Mouse (Mus musculus): ENCODE data around the gene Cgrrf1.
"Not testable (repeated sequence)": the region's sequence is repeated elsewhere in the genome, so short reads cannot be mapped to it uniquely, and the experiment has no call there.

The Cgrrf1 gene

DNA sequence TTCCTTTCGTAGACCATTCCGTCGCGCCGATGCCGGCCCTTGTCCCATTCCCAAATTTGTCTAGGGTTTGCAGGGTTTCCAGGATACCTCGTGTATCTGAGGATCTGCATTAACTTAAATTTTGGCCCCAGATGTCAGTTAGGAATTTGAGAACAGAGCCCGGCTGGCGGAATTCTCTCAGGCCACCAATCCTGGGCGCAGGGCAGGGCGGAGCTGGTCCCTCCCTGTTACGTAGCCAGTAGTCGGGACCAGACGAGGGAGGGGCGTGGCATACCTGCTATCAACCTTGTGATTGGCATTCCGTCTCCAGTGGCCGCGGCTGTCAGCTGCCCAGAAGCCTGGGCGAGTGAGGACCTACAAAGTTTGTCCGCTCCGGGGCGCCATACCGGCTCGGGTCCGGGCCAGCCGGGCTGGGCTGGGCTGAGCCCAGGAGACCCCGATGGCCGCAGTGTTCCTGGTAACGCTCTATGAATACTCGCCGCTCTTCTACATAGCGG is at the start of gene Cgrrf1:
Cgrrf1 (plus strand) TSS at position 289 of the 497 bp plus-strand sequence.
- DNase-seq (ENCODE audit: low spot score in 2 of 2): peak; percentile 90 to 93

GRCm38 (mm10) chr14:46782187-46782828 is 49.6 kb upstream of the Cgrrf1 start:
- DNase-seq (ENCODE audit: low spot score in 2 of 2): no peak

GRCm38 (mm10) chr14:46783327-46783926 is 48.5 kb upstream of the Cgrrf1 start:
- no peak for DNase-seq (ENCODE audit: low spot score in 2 of 2)

- no peak for DNase-seq (ENCODE audit: low spot score in 2 of 2)
Observed at GRCm38 (mm10) chr14:46785247-46785646, 46.7 kb upstream of the Cgrrf1 start.

DNA sequence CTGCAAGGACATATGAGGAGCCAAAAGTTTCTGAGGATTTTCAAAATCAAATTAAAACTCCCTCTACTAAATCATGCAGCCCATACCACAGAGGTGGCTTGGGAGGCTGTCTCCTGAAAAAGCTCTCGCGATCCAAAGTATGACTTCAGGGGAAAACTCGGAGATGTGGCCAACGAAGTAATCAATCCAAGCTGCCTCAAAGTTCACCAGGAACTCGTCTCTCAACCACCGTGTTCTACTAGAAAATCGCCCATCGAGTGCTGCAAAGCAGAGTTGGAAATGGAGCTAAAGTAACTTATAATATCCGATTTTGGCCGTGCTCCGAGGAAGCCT is 44.5 kb upstream of the Cgrrf1 start:
- DNase-seq (ENCODE audit: low spot score in 2 of 2): no peak

- DNase-seq (ENCODE audit: low spot score in 2 of 2): peak; percentile 84 to 90
Observed at GRCm38 (mm10) chr14:46787787-46788504, 44.0 kb upstream of the Cgrrf1 start, which contains the start of gene Cnih1. Gene Cnih1, minus strand, starts transcription at chr14:46788411.

- DNase-seq (ENCODE audit: low spot score in 2 of 2): no peak
Observed at GRCm38 (mm10) chr14:46788505-46788901, 43.4 kb upstream of the Cgrrf1 start.

- DNase-seq (ENCODE audit: low spot score in 2 of 2): no peak
Observed at GRCm38 (mm10) chr14:46790303-46790702, 41.6 kb upstream of the Cgrrf1 start.

DNA sequence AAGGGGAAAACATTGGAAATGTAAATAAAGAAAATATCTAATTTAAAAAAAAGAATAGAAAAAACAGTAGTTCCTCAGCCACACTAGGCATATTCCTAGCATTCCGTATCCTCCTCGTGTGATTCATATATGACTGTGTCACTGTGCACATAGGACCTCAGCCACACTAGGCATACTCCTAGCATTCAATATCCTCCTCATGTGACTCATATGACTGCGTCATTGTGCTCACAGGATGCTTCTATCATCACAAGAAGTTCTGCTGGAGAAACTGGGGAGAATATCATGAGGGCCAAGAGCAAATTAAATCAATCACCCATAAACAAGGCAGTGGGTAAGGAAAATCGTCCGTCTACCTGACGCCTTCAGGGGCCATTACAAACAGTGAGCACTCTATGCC is 41.2 kb upstream of the Cgrrf1 start:
- no peak for DNase-seq (ENCODE audit: low spot score in 2 of 2)

DNA sequence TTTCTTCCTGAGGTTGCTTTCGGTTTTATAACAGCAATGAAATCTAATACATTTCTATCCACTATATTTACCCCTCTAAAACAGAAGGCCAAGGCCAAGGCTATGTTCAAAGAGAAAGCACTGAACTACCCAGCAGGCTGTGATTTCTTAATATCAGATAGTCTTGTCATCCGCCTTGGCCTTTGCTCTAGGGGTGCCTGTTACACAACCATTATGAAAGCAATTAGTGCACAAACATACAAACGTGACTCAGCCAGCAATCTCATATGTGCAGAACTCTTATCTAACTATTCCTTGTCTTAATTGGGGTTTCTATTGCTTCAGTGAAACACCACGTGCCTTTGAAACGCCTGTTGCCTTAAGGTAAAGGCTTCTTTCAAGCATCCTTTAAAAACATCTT is 37.8 kb upstream of the Cgrrf1 start:
- DNase-seq (ENCODE audit: low spot score in 2 of 2): no peak

DNA sequence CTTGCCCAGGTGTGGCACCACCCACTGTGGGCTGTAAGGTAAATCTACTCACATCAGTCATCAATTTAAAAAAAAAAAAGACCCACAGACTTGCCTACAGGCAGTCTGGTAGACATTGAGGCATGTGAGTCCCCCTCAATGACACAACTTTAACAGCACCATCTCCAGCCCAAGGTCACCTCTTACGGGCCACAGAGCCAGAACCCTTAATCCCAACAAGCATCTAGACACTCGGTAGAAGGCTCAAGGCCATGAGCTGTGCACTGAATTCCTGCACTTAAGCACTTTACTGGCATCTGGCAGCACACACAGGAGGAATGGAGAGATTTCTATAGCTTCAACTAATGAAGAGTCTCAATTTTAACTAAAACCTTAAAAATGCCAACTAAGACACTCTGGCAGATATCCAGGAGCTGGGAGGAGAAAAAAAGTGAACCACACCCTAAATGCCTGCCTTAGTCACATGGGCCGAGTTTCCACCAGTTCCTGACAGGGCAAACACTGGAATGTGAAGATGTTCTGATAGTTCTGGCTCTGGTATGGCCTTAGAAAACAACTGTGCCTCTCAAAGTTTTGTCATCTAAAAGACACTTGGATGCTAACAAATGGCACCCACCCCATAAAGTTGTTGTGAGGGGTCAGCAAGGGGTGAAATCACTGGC is 31.1 kb upstream of the Cgrrf1 start:
- DNase-seq (ENCODE audit: low spot score in 2 of 2): no peak

GRCm38 (mm10) chr14:46803259-46803658 is 28.7 kb upstream of the Cgrrf1 start:
- DNase-seq (ENCODE audit: low spot score in 2 of 2): no peak

- no peak for DNase-seq (ENCODE audit: low spot score in 2 of 2)
Observed at GRCm38 (mm10) chr14:46803791-46804190, 28.1 kb upstream of the Cgrrf1 start.

DNA sequence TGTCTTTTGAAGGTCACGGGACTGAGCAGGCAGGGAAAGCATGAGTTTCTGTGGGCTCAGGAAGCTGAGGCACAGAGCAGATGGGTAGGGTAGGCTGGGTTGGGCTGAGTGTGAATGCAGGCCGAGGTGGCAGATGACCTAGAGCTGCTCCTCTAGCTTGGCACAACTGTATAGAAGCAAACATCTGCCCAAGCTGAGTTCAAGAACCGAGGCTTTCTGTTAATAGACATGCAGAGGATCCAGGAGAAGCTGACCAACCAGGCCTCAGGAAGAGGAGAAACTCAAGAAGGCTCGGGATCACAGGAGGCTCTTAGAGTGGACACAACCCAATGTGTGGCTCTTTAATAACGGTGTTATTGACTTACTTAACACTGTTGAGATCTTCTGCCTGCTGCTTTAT is 25.7 kb upstream of the Cgrrf1 start:
- no peak for DNase-seq (ENCODE audit: low spot score in 2 of 2)

DNA sequence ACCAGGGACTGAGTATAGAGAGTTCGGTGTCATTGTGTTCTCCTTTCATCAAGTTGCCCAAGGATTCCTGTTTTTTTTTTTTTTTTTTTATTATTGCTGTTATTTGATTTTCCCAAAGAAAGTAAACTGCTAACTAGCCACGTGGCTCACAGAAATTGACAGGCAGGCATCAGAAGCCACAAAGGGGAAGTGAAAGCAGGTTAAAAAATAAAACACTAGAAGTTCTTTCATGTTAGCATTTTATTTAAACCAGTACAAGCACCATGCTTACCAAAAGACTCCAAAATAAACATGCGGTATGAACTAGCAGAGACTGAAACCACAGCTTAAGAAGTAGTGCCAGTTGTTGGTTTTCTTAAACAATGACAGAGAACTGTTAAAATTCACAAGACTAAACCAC is 24.0 kb upstream of the Cgrrf1 start:
- no peak for DNase-seq (ENCODE audit: low spot score in 2 of 2)

DNA sequence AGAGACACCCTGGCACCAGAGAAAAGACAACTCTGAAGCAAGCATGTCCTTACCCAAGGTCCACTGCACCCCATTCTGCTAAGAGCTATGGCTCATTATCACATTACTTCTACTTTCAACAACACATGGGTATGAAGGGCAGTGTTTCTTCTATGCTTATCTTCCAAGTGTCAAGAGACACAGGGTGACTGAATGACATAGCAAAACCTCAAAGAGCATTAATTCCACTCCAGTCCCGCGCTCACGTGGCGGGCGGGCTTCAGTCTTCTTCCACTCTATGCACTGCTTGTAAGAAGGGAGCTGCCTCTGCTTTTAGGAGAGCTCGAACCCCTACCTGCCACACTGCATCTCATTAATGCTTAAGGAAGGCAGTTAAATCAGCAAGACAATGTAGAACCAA is 16.3 kb upstream of the Cgrrf1 start:
- DNase-seq (ENCODE audit: low spot score in 2 of 2): no peak

DNA sequence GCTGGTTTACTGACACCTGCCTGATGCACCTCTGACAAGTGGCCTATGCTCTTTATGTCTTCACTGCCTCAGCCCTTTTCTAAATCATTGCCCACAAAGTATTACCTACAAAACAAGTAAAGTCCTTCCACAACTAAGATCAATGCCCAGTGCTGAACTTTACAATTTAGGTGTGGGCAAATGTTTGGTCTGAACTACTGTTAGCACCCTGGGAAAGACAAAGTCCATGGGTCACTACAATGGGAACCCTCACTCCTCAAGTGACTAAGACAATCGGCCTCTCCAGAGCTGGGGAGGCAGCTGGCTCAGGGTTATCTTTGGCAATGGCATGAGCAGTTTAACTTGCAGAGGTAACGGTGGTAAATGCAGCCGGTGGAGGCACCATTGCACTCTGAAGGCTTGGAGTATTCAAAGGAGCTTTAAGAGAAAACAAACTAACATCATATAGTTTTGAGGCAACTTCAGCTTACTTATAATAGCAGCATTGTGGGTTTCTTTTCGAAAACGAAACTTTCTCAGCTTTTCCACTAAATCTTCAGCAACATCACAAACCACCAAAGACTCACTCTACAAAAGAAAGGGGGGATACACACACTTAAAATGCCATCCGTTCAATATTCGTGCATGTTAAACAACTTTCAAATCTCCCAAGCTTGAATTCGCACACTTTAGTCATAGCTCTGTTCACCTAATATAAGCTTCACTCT is 14.9 kb upstream of the Cgrrf1 start:
- DNase-seq (ENCODE audit: low spot score in 2 of 2): no peak

- DNase-seq (ENCODE audit: low spot score in 2 of 2): no peak
Observed at GRCm38 (mm10) chr14:46818743-46819142, 13.2 kb upstream of the Cgrrf1 start.

DNA sequence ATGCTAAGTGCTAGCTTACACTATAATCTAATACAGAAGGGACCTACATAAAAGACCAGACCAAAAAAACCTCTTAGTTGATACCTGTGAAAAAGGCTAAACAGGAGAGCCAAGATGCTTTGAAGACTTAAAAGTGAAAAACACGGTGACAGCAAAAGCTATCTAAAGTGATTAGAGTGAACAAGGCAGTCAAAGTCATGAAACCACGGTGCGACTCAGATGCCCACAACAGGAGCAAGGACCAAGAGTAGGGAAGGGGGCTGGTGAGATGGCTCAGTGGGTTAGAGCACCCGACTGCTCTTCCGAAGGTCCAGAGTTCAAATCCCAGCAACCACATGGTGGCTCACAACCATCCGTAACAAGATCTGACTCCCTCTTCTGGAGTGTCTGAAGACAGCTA is 12.0 kb upstream of the Cgrrf1 start:
- not testable (repeated sequence) for DNase-seq (ENCODE audit: low spot score in 2 of 2)

- DNase-seq (ENCODE audit: low spot score in 2 of 2): no peak
Observed at GRCm38 (mm10) chr14:46821271-46821872, 10.6 kb upstream of the Cgrrf1 start.
